Mouse (Mus musculus) forebrain, embryonic 16.5 days (tissue): ENCODE measurements around the gene Gxylt2. TPM values are rescaled to one million over a fixed set of nuclear protein-coding genes. Genes with fewer than 3 reads are reported as not detected.

Experiments used
- ATAC-seq: fragments of 200-750 bp; cut with Nextera tagmentation; 2 replicates; pipeline ENCODE4 v1.8.0; 2017; ENCODE audit warnings: mild to moderate bottlenecking, moderate library complexity
- H3K27ac ChIP-seq: fragments of 300-500 bp; sonication (generic); 2 replicates; pipeline ENCODE4 v1.5.1; 2014; ENCODE audit warnings: low read length, control low read depth
- H3K27me3 ChIP-seq: fragments of 300-500 bp; sonication (generic); replicated peaks from 2 replicates; pipeline ENCODE4 v1.6.1; 2014; ENCODE audit warnings: low read length; ENCODE audit not compliant: control insufficient read depth, insufficient read depth
- H3K36me3 ChIP-seq: fragments of 300-500 bp; sonication (generic); 2 replicates; pipeline ENCODE4 v1.6.1; 2014; ENCODE audit not compliant: control insufficient read depth, insufficient read depth
- H3K4me1 ChIP-seq: fragments of 300-500 bp; sonication (generic); replicated peaks from 2 replicates; pipeline ENCODE4 v1.6.1; 2014; ENCODE audit warnings: low read length; ENCODE audit not compliant: control insufficient read depth, insufficient read depth
- H3K4me2 ChIP-seq: fragments of 300-500 bp; sonication (generic); 2 replicates; pipeline ENCODE4 v1.6.1; 2014; ENCODE audit warnings: mild to moderate bottlenecking, low read length, control low read depth
- H3K4me3 ChIP-seq: fragments of 300-500 bp; sonication (generic); replicated peaks from 2 replicates; pipeline ENCODE4 v1.5.1; 2014; ENCODE audit warnings: mild to moderate bottlenecking, low read length, control low read depth
- H3K9ac ChIP-seq: fragments of 300-500 bp; sonication (generic); replicated peaks from 2 replicates; pipeline ENCODE4 v1.6.1; 2014; ENCODE audit warnings: low read depth, low read length, control low read depth
- H3K9me3 ChIP-seq: fragments of 300-500 bp; sonication (generic); 2 replicates; pipeline ENCODE4 v1.6.1; 2016; ENCODE audit warnings: low read length; ENCODE audit not compliant: control insufficient read depth
- WGBS: fragments of 180-500 bp; shearing (Covaris S2); extraction: QIAGEN DNeasy Blood & Tissue Kit; methylation state at CpG from one replicate; pipeline ENCODE4 v1.1.7; 2014; 5-methylcytosine and 5-hydroxymethylcytosine counted together
- polyA plus RNA-seq: library from polyadenylated mRNA; unstranded; fragments of >200 nt; fragmentation: Nextera tagmentation; extraction: Ambion mirVana; gene quantifications from 2 replicates; pipeline ENCODE4 v1.2.1, GENCODE M21; 2015

Gene Gxylt2
- polyA plus RNA-seq, 1 experiment from 2014 or later, result 0.60 TPM

GRCm38 (mm10) chr6:100708996-100709395 lies 4.5 kb downstream of the Gxylt2 start:
- H3K9ac ChIP-seq, result no peak overlapping the region
- no peak for ATAC-seq
- no peaks in the 10 kb centered on the region for H3K36me3 ChIP-seq
- peaks cover 17% of the 10 kb centered on the region; the same call in 1 of the 2 replicates for H3K27me3 ChIP-seq
- H3K27ac ChIP-seq, result no peak overlapping the region
- H3K4me3 ChIP-seq, result no peak overlapping the region
- WGBS, result 79% methylated on average over 9 of the region's 9 CpGs
- no peaks in the 10 kb centered on the region for H3K9me3 ChIP-seq
- H3K4me2 ChIP-seq, result no peak overlapping the region
- peaks cover 15% of the 10 kb centered on the region for H3K4me1 ChIP-seq

GRCm38 (mm10) chr6:100709483-100709882 lies 4.9 kb downstream of the Gxylt2 start:
- ATAC-seq, result no peak; the same call in 1 of the 2 replicates
- H3K9ac ChIP-seq, result no peak overlapping the region
- 15% methylated on average over 7 of the region's 7 CpGs for WGBS
- peaks cover 11% of the 10 kb centered on the region for H3K4me1 ChIP-seq
- no peak overlapping the region for H3K4me2 ChIP-seq
- no peak overlapping the region for H3K27ac ChIP-seq
- peaks cover 12% of the 10 kb centered on the region; the same call in 1 of the 2 replicates for H3K27me3 ChIP-seq
- H3K9me3 ChIP-seq, result no peaks in the 10 kb centered on the region
- no peak overlapping the region for H3K4me3 ChIP-seq
- H3K36me3 ChIP-seq, result no peaks in the 10 kb centered on the region

GRCm38 (mm10) chr6:100710170-100710569 lies 5.6 kb downstream of the Gxylt2 start:
- no peaks in the 10 kb centered on the region for H3K9me3 ChIP-seq
- no peak overlapping the region for H3K4me3 ChIP-seq
- no peak overlapping the region for H3K27ac ChIP-seq
- no peak overlapping the region for H3K4me2 ChIP-seq
- H3K27me3 ChIP-seq, result peaks cover 9% of the 10 kb centered on the region; the same call in 1 of the 2 replicates
- ATAC-seq, result no peak
- WGBS, result 32% methylated on average over 4 of the region's 4 CpGs
- no peaks in the 10 kb centered on the region for H3K36me3 ChIP-seq
- H3K4me1 ChIP-seq, result peaks cover 8% of the 10 kb centered on the region
- no peak overlapping the region for H3K9ac ChIP-seq

GRCm38 (mm10) chr6:100710866-100711265 lies 6.3 kb downstream of the Gxylt2 start:
- Histone ChIP-seq H3K27ac (no peak overlapping the region), H3K27me3 (peaks cover 3% of the 10 kb centered on the region; the same call in 1 of the 2 replicates), H3K4me2 (no peak overlapping the region), H3K4me1 (peaks cover 3% of the 10 kb centered on the region; the same call in 1 of the 2 replicates), H3K36me3 (no peaks in the 10 kb centered on the region), H3K9me3 (no peaks in the 10 kb centered on the region), H3K4me3 (no peak overlapping the region), H3K9ac (no peak overlapping the region)
- ATAC-seq, result no peak
- 95% methylated on average over 5 of the region's 5 CpGs for WGBS

GRCm38 (mm10) chr6:100715296-100715828 lies 10.8 kb downstream of the Gxylt2 start:
- H3K4me3 ChIP-seq, result no peak overlapping the region

GRCm38 (mm10) chr6:100716152-100716551 lies 11.6 kb downstream of the Gxylt2 start:
- ATAC-seq, result no peak
- Histone ChIP-seq H3K27ac (no peak overlapping the region), H3K36me3 (no peaks in the 10 kb centered on the region), H3K27me3 (no peaks in the 10 kb centered on the region), H3K9me3 (no peaks in the 10 kb centered on the region), H3K4me1 (peaks cover 3% of the 10 kb centered on the region), H3K9ac (no peak overlapping the region), H3K4me2 (no peak overlapping the region), H3K4me3 (no peak overlapping the region)
- 79% methylated on average over 7 of the region's 7 CpGs for WGBS

More at GRCm38 (mm10) chr6:100715296-100715828, 10.8 kb downstream of the Gxylt2 start:
- no peaks in the 10 kb centered on the region for H3K36me3 ChIP-seq
- no peak overlapping the region for H3K27ac ChIP-seq
- no peak overlapping the region for H3K4me2 ChIP-seq
- no peaks in the 10 kb centered on the region for H3K9me3 ChIP-seq
- H3K4me1 ChIP-seq, result no peaks in the 10 kb centered on the region
- H3K27me3 ChIP-seq, result no peaks in the 10 kb centered on the region
- no peak overlapping the region for H3K9ac ChIP-seq
- 90% methylated on average over 8 of the region's 8 CpGs for WGBS
- ATAC-seq, result no peak

GRCm38 (mm10) chr6:100716817-100717216 lies 12.3 kb downstream of the Gxylt2 start:
- H3K4me2 ChIP-seq, result no peak overlapping the region
- peaks cover 6% of the 10 kb centered on the region for H3K4me1 ChIP-seq
- H3K4me3 ChIP-seq, result no peak overlapping the region
- WGBS, result 79% methylated on average over 8 of the region's 8 CpGs
- H3K27ac ChIP-seq, result no peak overlapping the region
- no peaks in the 10 kb centered on the region for H3K27me3 ChIP-seq
- ATAC-seq, result no peak
- no peak overlapping the region for H3K9ac ChIP-seq
- H3K36me3 ChIP-seq, result no peaks in the 10 kb centered on the region
- no peaks in the 10 kb centered on the region for H3K9me3 ChIP-seq

- Histone ChIP-seq H3K27ac (no peak overlapping the region), H3K4me2 (no peak overlapping the region), H3K9ac (no peak overlapping the region), H3K4me1 (peaks cover 6% of the 10 kb centered on the region), H3K27me3 (no peaks in the 10 kb centered on the region), H3K4me3 (no peak overlapping the region), H3K9me3 (no peaks in the 10 kb centered on the region), H3K36me3 (no peaks in the 10 kb centered on the region)
- 74% methylated on average over 6 of the region's 6 CpGs for WGBS
- no peak for ATAC-seq
Observed at GRCm38 (mm10) chr6:100720098-100720501, 15.6 kb downstream of the Gxylt2 start.

GRCm38 (mm10) chr6:100720882-100721721 lies 16.6 kb downstream of the Gxylt2 start:
- WGBS, result 25% methylated on average over 17 of the region's 17 CpGs
- Histone ChIP-seq H3K27ac (no peak overlapping the region), H3K36me3 (no peaks in the 10 kb centered on the region), H3K4me1 (peaks cover 6% of the 10 kb centered on the region), H3K9ac (no peak overlapping the region), H3K27me3 (no peaks in the 10 kb centered on the region), H3K4me3 (no peak overlapping the region), H3K4me2 (no peak overlapping the region), H3K9me3 (no peaks in the 10 kb centered on the region)
- ATAC-seq, result peak; percentile 61; the same call in 1 of the 2 replicates
